Mouse (Mus musculus): ENCODE measurements around the gene Sspo.

GRCm38 (mm10) chr6:48420647-48421046 is 27.4 kb upstream of the Sspo start:
- TF ChIP-seq CTCF (IDR thresholded peaks at IDR 0.05; ENCODE audit: borderline replicate concordance, insufficient read depth, low read length) (no peak), POLR2A (IDR thresholded peaks at IDR 0.05; ENCODE audit: low read depth, low read length) (no peak)

Data from embryonic fibroblast, embryonic 13.5 days (primary cell).